Mouse (Mus musculus) neural tube, embryonic 11.5 days (tissue): ENCODE results near the gene Ccdc171. TPM values are rescaled to one million over a fixed set of nuclear protein-coding genes. Genes with fewer than 3 reads are reported as not detected.
"Not testable (repeated sequence)": the region's sequence is repeated elsewhere in the genome, so short reads cannot be mapped to it uniquely, and the experiment has no call there.

Source experiments
- ATAC-seq: fragments of 200-750 bp; cut with Nextera tagmentation; 2 replicates; pipeline ENCODE4 v1.8.0; 2017; ENCODE audit warnings: moderate number of reproducible peaks, mild to moderate bottlenecking, moderate TSS enrichment, moderate library complexity; ENCODE audit not compliant: insufficient read depth, low FRiP score, low TSS enrichment
- DNase-seq: peaks from one replicate; pipeline ENCODE4 v3.0.0-alpha.2; 2015; ENCODE audit warnings: low spot score
- H3K27ac ChIP-seq: fragments of 300-500 bp; sonication (generic); 2 replicates; pipeline ENCODE4 v1.5.1; 2014; ENCODE audit warnings: low read depth, mild to moderate bottlenecking, low read length
- H3K27me3 ChIP-seq: fragments of 300-500 bp; sonication (generic); 2 replicates; pipeline ENCODE4 v1.6.1; 2014; ENCODE audit warnings: mild to moderate bottlenecking, low read length, mixed read lengths; ENCODE audit not compliant: control insufficient read depth, insufficient read depth
- H3K36me3 ChIP-seq: fragments of 300-500 bp; sonication (generic); 2 replicates; pipeline ENCODE4 v1.6.1; 2014; ENCODE audit warnings: mild to moderate bottlenecking, low read length, moderate library complexity, mixed read lengths; ENCODE audit not compliant: control insufficient read depth, insufficient read depth
- H3K4me1 ChIP-seq: fragments of 300-500 bp; sonication (generic); 2 replicates; pipeline ENCODE4 v1.6.1; 2014; ENCODE audit warnings: low read length, mixed read lengths; ENCODE audit not compliant: control insufficient read depth, insufficient read depth
- H3K4me2 ChIP-seq: fragments of 300-500 bp; sonication (generic); 2 replicates; pipeline ENCODE4 v1.6.1; 2014; ENCODE audit warnings: low read depth, mild to moderate bottlenecking, moderate library complexity
- H3K4me3 ChIP-seq: fragments of 300-500 bp; sonication (generic); 2 replicates; pipeline ENCODE4 v1.5.1; 2014; ENCODE audit warnings: low read depth, low read length
- H3K9ac ChIP-seq: fragments of 300-500 bp; sonication (generic); 2 replicates; pipeline ENCODE4 v1.6.1; 2014; ENCODE audit warnings: mild to moderate bottlenecking, low read length
- H3K9me3 ChIP-seq: fragments of 300-500 bp; sonication (generic); 2 replicates; pipeline ENCODE4 v1.6.1; 2016; ENCODE audit warnings: low read length; ENCODE audit not compliant: control insufficient read depth
- WGBS: fragments of 180-500 bp; shearing (Covaris S2); extraction: QIAGEN DNeasy Blood & Tissue Kit; methylation state at CpG from one replicate; pipeline ENCODE4 v1.1.7; 2014; 5-methylcytosine and 5-hydroxymethylcytosine counted together
- polyA plus RNA-seq: library from polyadenylated mRNA; unstranded; fragments of >200 nt; fragmentation: Nextera tagmentation; extraction: Ambion mirVana; gene quantifications from 2 replicates; pipeline ENCODE4 v1.2.1, GENCODE M21; 2014

Gene Ccdc171
- polyA plus RNA-seq, 1 experiment from 2014 or later, result 4.0 TPM

GRCm38 (mm10) chr4:83533168-83533911, 8.0 kb downstream of the Ccdc171 start:
- Histone ChIP-seq H3K4me3 (no peak overlapping the region), H3K4me2 (no peak overlapping the region), H3K27ac (no peak overlapping the region), H3K27me3 (no peaks in the 10 kb centered on the region), H3K9me3 (no peaks in the 10 kb centered on the region), H3K9ac (no peak overlapping the region), H3K4me1 (no peaks in the 10 kb centered on the region), H3K36me3 (no peaks in the 10 kb centered on the region)
- ATAC-seq, result no peak
- DNase-seq, result no peak
- 68% methylated on average over 9 of the region's 9 CpGs for WGBS

GRCm38 (mm10) chr4:83534024-83534423, 8.7 kb downstream of the Ccdc171 start:
- no peak overlapping the region for H3K4me2 ChIP-seq
- H3K27me3 ChIP-seq, result no peaks in the 10 kb centered on the region
- no peaks in the 10 kb centered on the region for H3K9me3 ChIP-seq
- no peak overlapping the region for H3K4me3 ChIP-seq
- H3K9ac ChIP-seq, result no peak overlapping the region
- DNase-seq, result no peak
- no peaks in the 10 kb centered on the region for H3K36me3 ChIP-seq
- 35% methylated on average over 7 of the region's 7 CpGs for WGBS
- H3K4me1 ChIP-seq, result no peaks in the 10 kb centered on the region
- H3K27ac ChIP-seq, result no peak overlapping the region
- ATAC-seq, result no peak

- no peak overlapping the region for H3K27ac ChIP-seq
- no peaks in the 10 kb centered on the region for H3K36me3 ChIP-seq
- no peak overlapping the region for H3K4me3 ChIP-seq
- no peak overlapping the region for H3K9ac ChIP-seq
- WGBS, result 67% methylated on average over 18 of the region's 18 CpGs
- H3K27me3 ChIP-seq, result no peaks in the 10 kb centered on the region
- H3K4me1 ChIP-seq, result no peaks in the 10 kb centered on the region
- H3K9me3 ChIP-seq, result no peaks in the 10 kb centered on the region
- no peak overlapping the region for H3K4me2 ChIP-seq
- ATAC-seq, result no peak
- no peak for DNase-seq
Measured at GRCm38 (mm10) chr4:83549501-83549900, 24.2 kb downstream of the Ccdc171 start.

- DNase-seq (no peak), ATAC-seq (no peak)
- H3K4me3 ChIP-seq, result no peak overlapping the region
- no peaks in the 10 kb centered on the region for H3K36me3 ChIP-seq
- H3K9ac ChIP-seq, result no peak overlapping the region
- H3K27ac ChIP-seq, result no peak overlapping the region
- no peaks in the 10 kb centered on the region for H3K9me3 ChIP-seq
- H3K27me3 ChIP-seq, result no peaks in the 10 kb centered on the region
- WGBS, result 24% methylated on average over 13 of the region's 13 CpGs
- no peak overlapping the region for H3K4me2 ChIP-seq
- H3K4me1 ChIP-seq, result no peaks in the 10 kb centered on the region
Measured at GRCm38 (mm10) chr4:83567190-83568113, 42.1 kb downstream of the Ccdc171 start.

- not testable (repeated sequence) for H3K9me3 ChIP-seq, H3K36me3 ChIP-seq, H3K4me3 ChIP-seq, H3K27ac ChIP-seq, DNase-seq, ATAC-seq, H3K4me1 ChIP-seq, H3K9ac ChIP-seq, H3K27me3 ChIP-seq, H3K4me2 ChIP-seq
- 9% methylated on average over 9 of the region's 9 CpGs for whole genome bisulfite sequencing
Measured at GRCm38 (mm10) chr4:83568145-83568544, 42.8 kb downstream of the Ccdc171 start.

- Histone ChIP-seq H3K4me2 (no peak overlapping the region), H3K4me1 (no peaks in the 10 kb centered on the region), H3K27ac (no peak overlapping the region), H3K9ac (no peak overlapping the region), H3K27me3 (no peaks in the 10 kb centered on the region), H3K36me3 (no peaks in the 10 kb centered on the region), H3K9me3 (no peaks in the 10 kb centered on the region), H3K4me3 (no peak overlapping the region)
- no peak for ATAC-seq
- 69% methylated on average over 6 of the region's 6 CpGs for WGBS
- DNase-seq, result no peak
Measured at GRCm38 (mm10) chr4:83570569-83570968, 45.2 kb downstream of the Ccdc171 start.

GRCm38 (mm10) chr4:83571033-83571432, 45.7 kb downstream of the Ccdc171 start:
- H3K27me3 ChIP-seq, result no peaks in the 10 kb centered on the region
- H3K4me2 ChIP-seq, result no peak overlapping the region
- no peak overlapping the region for H3K4me3 ChIP-seq
- ATAC-seq (no peak), DNase-seq (no peak)
- no peaks in the 10 kb centered on the region for H3K36me3 ChIP-seq
- no peak overlapping the region for H3K27ac ChIP-seq
- no peaks in the 10 kb centered on the region for H3K9me3 ChIP-seq
- no peaks in the 10 kb centered on the region for H3K4me1 ChIP-seq
- no peak overlapping the region for H3K9ac ChIP-seq
- WGBS, result 90% methylated on average over 5 of the region's 5 CpGs

GRCm38 (mm10) chr4:83572521-83572920, 47.2 kb downstream of the Ccdc171 start:
- Histone ChIP-seq H3K27ac (no peak overlapping the region), H3K9ac (no peak overlapping the region), H3K4me3 (no peak overlapping the region), H3K4me2 (no peak overlapping the region), H3K4me1 (no peaks in the 10 kb centered on the region), H3K36me3 (no peaks in the 10 kb centered on the region), H3K27me3 (no peaks in the 10 kb centered on the region), H3K9me3 (no peaks in the 10 kb centered on the region)
- no peak for ATAC-seq
- 66% methylated on average over 6 of the region's 6 CpGs for WGBS
- no peak for DNase-seq
